Mouse (Mus musculus): ENCODE measurements around the gene C2cd2l.
"Not testable (repeated sequence)": the region's sequence is repeated elsewhere in the genome, so short reads cannot be mapped to it uniquely, and the experiment has no call there.

Gene C2cd2l

GRCm38 (mm10) chr9:44319887-44320798 lies at the start of gene C2cd2l:
Gene C2cd2l, minus strand, starts transcription at chr9:44320285.
- Histone ChIP-seq H3K36me3 (ENCODE audit: control insufficient read depth, insufficient read depth, low read length, poor library complexity, severe bottlenecking) (peaks cover 2% of the 10 kb centered on the region), H3K27me3 (ENCODE audit: control insufficient read depth, insufficient read depth, low read length, poor library complexity, severe bottlenecking) (no peaks in the 10 kb centered on the region)
- peak; percentile 88 for DNase-seq (ENCODE audit: low read depth, low spot score)

GRCm38 (mm10) chr9:44364480-44364879 lies 44.4 kb upstream of the C2cd2l start:
- Histone ChIP-seq H3K27me3 (ENCODE audit: control insufficient read depth, insufficient read depth, low read length, poor library complexity, severe bottlenecking) (no peaks in the 10 kb centered on the region), H3K36me3 (ENCODE audit: control insufficient read depth, insufficient read depth, low read length, poor library complexity, severe bottlenecking) (no peaks in the 10 kb centered on the region; the same call in 1 of the 2 replicates)
- DNase-seq (ENCODE audit: low read depth, low spot score): peak; percentile 60

- not testable (repeated sequence) for H3K36me3 ChIP-seq (ENCODE audit: control insufficient read depth, insufficient read depth, low read length, poor library complexity, severe bottlenecking); DNase-seq (ENCODE audit: low read depth, low spot score)
Measured at GRCm38 (mm10) chr9:44361931-44362330, 41.8 kb upstream of the C2cd2l start.

GRCm38 (mm10) chr9:44361190-44361917 lies 41.3 kb upstream of the C2cd2l start, which contains the start of gene Vps11:
Gene Vps11, minus strand, starts transcription at chr9:44361670.
- Histone ChIP-seq H3K27me3 (ENCODE audit: control insufficient read depth, insufficient read depth, low read length, poor library complexity, severe bottlenecking) (no peaks in the 10 kb centered on the region), H3K36me3 (ENCODE audit: control insufficient read depth, insufficient read depth, low read length, poor library complexity, severe bottlenecking) (peaks cover 13% of the 10 kb centered on the region)
- peak; percentile 99 for DNase-seq (ENCODE audit: low read depth, low spot score)

More at GRCm38 (mm10) chr9:44361931-44362330, 41.8 kb upstream of the C2cd2l start:
- not testable (repeated sequence) for H3K27me3 ChIP-seq (ENCODE audit: control insufficient read depth, insufficient read depth, low read length, poor library complexity, severe bottlenecking)

GRCm38 (mm10) chr9:44357207-44357606 lies 37.1 kb upstream of the C2cd2l start:
- peak; percentile 77 for DNase-seq (ENCODE audit: low read depth, low spot score)
- Histone ChIP-seq H3K36me3 (ENCODE audit: control insufficient read depth, insufficient read depth, low read length, poor library complexity, severe bottlenecking) (peaks cover 32% of the 10 kb centered on the region), H3K27me3 (ENCODE audit: control insufficient read depth, insufficient read depth, low read length, poor library complexity, severe bottlenecking) (no peaks in the 10 kb centered on the region)

GRCm38 (mm10) chr9:44353142-44353541 lies 33.1 kb upstream of the C2cd2l start:
- Histone ChIP-seq H3K27me3 (ENCODE audit: control insufficient read depth, insufficient read depth, low read length, poor library complexity, severe bottlenecking) (no peaks in the 10 kb centered on the region), H3K36me3 (ENCODE audit: control insufficient read depth, insufficient read depth, low read length, poor library complexity, severe bottlenecking) (peaks cover 40% of the 10 kb centered on the region)
- DNase-seq (ENCODE audit: low read depth, low spot score): no peak

- no peaks in the 10 kb centered on the region for H3K27me3 ChIP-seq (ENCODE audit: control insufficient read depth, insufficient read depth, low read length, poor library complexity, severe bottlenecking)
Measured at GRCm38 (mm10) chr9:44352337-44352736, 32.3 kb upstream of the C2cd2l start.

GRCm38 (mm10) chr9:44351396-44351795 lies 31.3 kb upstream of the C2cd2l start:
- H3K36me3 ChIP-seq (ENCODE audit: control insufficient read depth, insufficient read depth, low read length, poor library complexity, severe bottlenecking): peaks cover 42% of the 10 kb centered on the region
- H3K27me3 ChIP-seq (ENCODE audit: control insufficient read depth, insufficient read depth, low read length, poor library complexity, severe bottlenecking): no peaks in the 10 kb centered on the region
- DNase-seq (ENCODE audit: low read depth, low spot score): no peak

More at GRCm38 (mm10) chr9:44352337-44352736, 32.3 kb upstream of the C2cd2l start:
- H3K36me3 ChIP-seq (ENCODE audit: control insufficient read depth, insufficient read depth, low read length, poor library complexity, severe bottlenecking): peaks cover 41% of the 10 kb centered on the region
- DNase-seq (ENCODE audit: low read depth, low spot score): no peak

- H3K36me3 ChIP-seq (ENCODE audit: control insufficient read depth, insufficient read depth, low read length, poor library complexity, severe bottlenecking): peaks cover 29% of the 10 kb centered on the region
- H3K27me3 ChIP-seq (ENCODE audit: control insufficient read depth, insufficient read depth, low read length, poor library complexity, severe bottlenecking): no peaks in the 10 kb centered on the region
- no peak for DNase-seq (ENCODE audit: low read depth, low spot score)
Measured at GRCm38 (mm10) chr9:44348546-44348945, 28.5 kb upstream of the C2cd2l start.

- no peak for DNase-seq (ENCODE audit: low read depth, low spot score)
Measured at GRCm38 (mm10) chr9:44347621-44348020, 27.5 kb upstream of the C2cd2l start.

GRCm38 (mm10) chr9:44347166-44347565 lies 27.1 kb upstream of the C2cd2l start:
- Histone ChIP-seq H3K36me3 (ENCODE audit: control insufficient read depth, insufficient read depth, low read length, poor library complexity, severe bottlenecking) (peaks cover 22% of the 10 kb centered on the region), H3K27me3 (ENCODE audit: control insufficient read depth, insufficient read depth, low read length, poor library complexity, severe bottlenecking) (no peaks in the 10 kb centered on the region)
- DNase-seq (ENCODE audit: low read depth, low spot score): no peak

More at GRCm38 (mm10) chr9:44347621-44348020, 27.5 kb upstream of the C2cd2l start:
- no peaks in the 10 kb centered on the region for H3K27me3 ChIP-seq (ENCODE audit: control insufficient read depth, insufficient read depth, low read length, poor library complexity, severe bottlenecking)
- H3K36me3 ChIP-seq (ENCODE audit: control insufficient read depth, insufficient read depth, low read length, poor library complexity, severe bottlenecking): peaks cover 22% of the 10 kb centered on the region

GRCm38 (mm10) chr9:44345570-44346433 lies 25.7 kb upstream of the C2cd2l start:
- DNase-seq (ENCODE audit: low read depth, low spot score): no peak
- Histone ChIP-seq H3K36me3 (ENCODE audit: control insufficient read depth, insufficient read depth, low read length, poor library complexity, severe bottlenecking) (peaks cover 21% of the 10 kb centered on the region), H3K27me3 (ENCODE audit: control insufficient read depth, insufficient read depth, low read length, poor library complexity, severe bottlenecking) (no peaks in the 10 kb centered on the region)

- Histone ChIP-seq H3K27me3 (ENCODE audit: control insufficient read depth, insufficient read depth, low read length, poor library complexity, severe bottlenecking) (no peaks in the 10 kb centered on the region), H3K36me3 (ENCODE audit: control insufficient read depth, insufficient read depth, low read length, poor library complexity, severe bottlenecking) (peaks cover 16% of the 10 kb centered on the region)
- DNase-seq (ENCODE audit: low read depth, low spot score): peak; percentile 89
Measured at GRCm38 (mm10) chr9:44343781-44344421, 23.8 kb upstream of the C2cd2l start, which contains the start of gene Hmbs. Gene Hmbs, minus strand, starts transcription at chr9:44344228.

- Histone ChIP-seq H3K27me3 (ENCODE audit: control insufficient read depth, insufficient read depth, low read length, poor library complexity, severe bottlenecking) (no peaks in the 10 kb centered on the region), H3K36me3 (ENCODE audit: control insufficient read depth, insufficient read depth, low read length, poor library complexity, severe bottlenecking) (peaks cover 11% of the 10 kb centered on the region)
- DNase-seq (ENCODE audit: low read depth, low spot score): no peak
Measured at GRCm38 (mm10) chr9:44343290-44343689, 23.2 kb upstream of the C2cd2l start.
